Mouse (Mus musculus): Measurements from ENCODE around the gene Arhgef3. TPM values are rescaled to one million over a fixed set of nuclear protein-coding genes. Genes with fewer than 3 reads are reported as not detected.

Gene Arhgef3
- total and polyA plus RNA-seq, 3 experiments: 11.1 to 27.8 (median 23.0) TPM

GRCm38 (mm10) chr14:27367117-27367711 is 252.5 kb downstream of the Arhgef3 start:
- Histone ChIP-seq H3K27me3 (ENCODE audit: control insufficient read depth, insufficient read depth, low read length) (no peaks in the 10 kb centered on the region), H3K4me1 (ENCODE audit: control insufficient read depth, insufficient read depth, low read length) (peaks cover 24% of the 10 kb centered on the region), H3K9ac (ENCODE audit: low read depth, low read length) (no peak overlapping the region), H3K79me2 (replicated peaks; ENCODE audit: control insufficient read depth, insufficient read depth, low read length) (0 out of 2 replicates have a peak, but pooled peaks cover 1% of the 10 kb centered on the region), H3K27ac (no peak overlapping the region), H3K4me3 (no peak overlapping the region), H3K36me3 (ENCODE audit: control insufficient read depth, insufficient read depth, low read length) (peaks cover 18% of the 10 kb centered on the region)
- no peak for DNase-seq
- intact Hi-C loops (cut with DNase I): no loop called here
- TF ChIP-seq CTCF (IDR thresholded peaks at IDR 0.05) (no peak), POLR2A (IDR thresholded peaks at IDR 0.05; ENCODE audit: insufficient read depth, low read depth, low read length) (no peak), EP300 (IDR thresholded peaks at IDR 0.05; ENCODE audit: insufficient read depth, low read depth, low read length) (no peak)
- WGBS: 59% methylated on average over 10 of the region's 10 CpGs

GRCm38 (mm10) chr14:27368619-27369018 is 253.9 kb downstream of the Arhgef3 start:
- Histone ChIP-seq H3K4me1 (ENCODE audit: control insufficient read depth, insufficient read depth, low read length) (peaks cover 24% of the 10 kb centered on the region), H3K4me3 (no peak overlapping the region), H3K9ac (ENCODE audit: low read depth, low read length) (no peak overlapping the region), H3K79me2 (replicated peaks; ENCODE audit: control insufficient read depth, insufficient read depth, low read length) (0 out of 2 replicates have a peak, but pooled peaks cover 1% of the 10 kb centered on the region), H3K27me3 (ENCODE audit: control insufficient read depth, insufficient read depth, low read length) (no peaks in the 10 kb centered on the region), H3K36me3 (ENCODE audit: control insufficient read depth, insufficient read depth, low read length) (peaks cover 18% of the 10 kb centered on the region), H3K27ac (peak overlapping the region; percentile 60)
- 7% methylated on average over 4 of the region's 4 CpGs for WGBS
- intact Hi-C loops (cut with DNase I): no loop called here
- peak in 1 of 2 experiments; percentile 48 for DNase-seq
- TF ChIP-seq CTCF (IDR thresholded peaks at IDR 0.05) (peak; percentile 51), POLR2A (IDR thresholded peaks at IDR 0.05; ENCODE audit: insufficient read depth, low read depth, low read length) (0 out of 2 replicates have a peak, but pooled peaks have one; percentile 19), EP300 (IDR thresholded peaks at IDR 0.05; ENCODE audit: insufficient read depth, low read depth, low read length) (no peak)

- no peak for DNase-seq
- Histone ChIP-seq H3K4me1 (ENCODE audit: control insufficient read depth, insufficient read depth, low read length) (peaks cover 23% of the 10 kb centered on the region), H3K27me3 (ENCODE audit: control insufficient read depth, insufficient read depth, low read length) (no peaks in the 10 kb centered on the region), H3K4me3 (no peak overlapping the region), H3K36me3 (ENCODE audit: control insufficient read depth, insufficient read depth, low read length) (peaks cover 18% of the 10 kb centered on the region), H3K27ac (peak overlapping the region; percentile 60), H3K9ac (ENCODE audit: low read depth, low read length) (no peak overlapping the region), H3K79me2 (replicated peaks; ENCODE audit: control insufficient read depth, insufficient read depth, low read length) (0 out of 2 replicates have a peak, but pooled peaks cover 1% of the 10 kb centered on the region)
- intact Hi-C loops (cut with DNase I): no loop called here
- WGBS: 50% methylated on average over 4 of the region's 4 CpGs
- TF ChIP-seq EP300 (IDR thresholded peaks at IDR 0.05; ENCODE audit: insufficient read depth, low read depth, low read length): no peak
- peak; percentile 22; the same call in 1 of the 2 replicates for TF ChIP-seq CTCF (IDR thresholded peaks at IDR 0.05)
Observed at GRCm38 (mm10) chr14:27369503-27369902, 254.8 kb downstream of the Arhgef3 start.

- no peaks in the 10 kb centered on the region for H3K27me3 ChIP-seq (ENCODE audit: control insufficient read depth, insufficient read depth, low read length)
- 46% methylated on average over 8 of the region's 8 CpGs for WGBS
- no peak overlapping the region for H3K4me3 ChIP-seq
- DNase-seq: peak in 1 of 2 experiments; percentile 42
- TF ChIP-seq EP300 (IDR thresholded peaks at IDR 0.05; ENCODE audit: insufficient read depth, low read depth, low read length) (0 out of 2 replicates have a peak, but pooled peaks have one; percentile 27), CTCF (IDR thresholded peaks at IDR 0.05) (no peak)
- peaks cover 24% of the 10 kb centered on the region for H3K4me1 ChIP-seq (ENCODE audit: control insufficient read depth, insufficient read depth, low read length)
- no peak overlapping the region for H3K9ac ChIP-seq (ENCODE audit: low read depth, low read length)
- H3K36me3 ChIP-seq (ENCODE audit: control insufficient read depth, insufficient read depth, low read length): peaks cover 18% of the 10 kb centered on the region
- 0 out of 2 replicates have a peak, but pooled peaks cover 1% of the 10 kb centered on the region for H3K79me2 ChIP-seq (replicated peaks; ENCODE audit: control insufficient read depth, insufficient read depth, low read length)
- intact Hi-C loops (cut with DNase I): no loop called here
- H3K27ac ChIP-seq: peak overlapping the region; percentile 5
Observed at GRCm38 (mm10) chr14:27371669-27372076, 257.0 kb downstream of the Arhgef3 start.

- 0 out of 2 replicates have a peak, but pooled peaks cover 1% of the 10 kb centered on the region for H3K79me2 ChIP-seq (replicated peaks; ENCODE audit: control insufficient read depth, insufficient read depth, low read length)
- H3K4me3 ChIP-seq: no peak overlapping the region
- H3K4me1 ChIP-seq (ENCODE audit: control insufficient read depth, insufficient read depth, low read length): peaks cover 16% of the 10 kb centered on the region
- no peak overlapping the region for H3K27ac ChIP-seq
- H3K27me3 ChIP-seq (ENCODE audit: control insufficient read depth, insufficient read depth, low read length): no peaks in the 10 kb centered on the region
- TF ChIP-seq CTCF (IDR thresholded peaks at IDR 0.05) (no peak), EP300 (IDR thresholded peaks at IDR 0.05; ENCODE audit: insufficient read depth, low read depth, low read length) (no peak), POLR2A (IDR thresholded peaks at IDR 0.05; ENCODE audit: insufficient read depth, low read depth, low read length) (no peak)
- intact Hi-C loops (cut with DNase I): no loop called here
- no peak overlapping the region for H3K9ac ChIP-seq (ENCODE audit: low read depth, low read length)
- WGBS: 81% methylated on average over 5 of the region's 5 CpGs
- DNase-seq: no peak
- H3K36me3 ChIP-seq (ENCODE audit: control insufficient read depth, insufficient read depth, low read length): peaks cover 10% of the 10 kb centered on the region
Observed at GRCm38 (mm10) chr14:27373498-27373897, 258.8 kb downstream of the Arhgef3 start.

GRCm38 (mm10) chr14:27376115-27376648 is 261.5 kb downstream of the Arhgef3 start:
- H3K27ac ChIP-seq: peak overlapping the region; percentile 29
- TF ChIP-seq CTCF (IDR thresholded peaks at IDR 0.05) (no peak), POLR2A (IDR thresholded peaks at IDR 0.05; ENCODE audit: insufficient read depth, low read depth, low read length) (no peak), EP300 (IDR thresholded peaks at IDR 0.05; ENCODE audit: insufficient read depth, low read depth, low read length) (no peak)

More at GRCm38 (mm10) chr14:27376115-27376648, 261.5 kb downstream of the Arhgef3 start:
- no peaks in the 10 kb centered on the region; the same call in 1 of the 2 replicates for H3K36me3 ChIP-seq (ENCODE audit: control insufficient read depth, insufficient read depth, low read length)
- intact Hi-C loops (cut with DNase I): loop anchor here (5.0 kb wide), 1 partner anchor 34 kb away; no protein-coding TSS in a partner anchor
- DNase-seq: no peak
- no peaks in the 10 kb centered on the region for H3K27me3 ChIP-seq (ENCODE audit: control insufficient read depth, insufficient read depth, low read length)
- WGBS: 48% methylated on average over 5 of the region's 5 CpGs
- no peak overlapping the region for H3K4me3 ChIP-seq
- H3K9ac ChIP-seq (ENCODE audit: low read depth, low read length): no peak overlapping the region
- peaks cover 15% of the 10 kb centered on the region for H3K4me1 ChIP-seq (ENCODE audit: control insufficient read depth, insufficient read depth, low read length)
- H3K79me2 ChIP-seq (replicated peaks; ENCODE audit: control insufficient read depth, insufficient read depth, low read length): 0 out of 2 replicates have a peak, but pooled peaks cover 1% of the 10 kb centered on the region

Measured in heart, adult 2 months (tissue).